Mouse (Mus musculus) kidney, embryonic 15.5 days (tissue): ENCODE measurements around the gene Cfap61. TPM values are rescaled to one million over a fixed set of nuclear protein-coding genes. Genes with fewer than 3 reads are reported as not detected.

Experiments used
- ATAC-seq: fragments of 200-750 bp; cut with Nextera tagmentation; replicated peaks from 2 replicates; pipeline ENCODE4 v1.8.0; 2017; ENCODE audit warnings: moderate TSS enrichment; ENCODE audit not compliant: low FRiP score
- H3K27ac ChIP-seq: fragments of 300-500 bp; sonication (generic); 2 replicates; pipeline ENCODE4 v1.5.1; 2015; ENCODE audit warnings: mild to moderate bottlenecking, inconsistent platforms
- H3K27me3 ChIP-seq: fragments of 300-500 bp; sonication (generic); 2 replicates; pipeline ENCODE4 v1.6.1; 2015; ENCODE audit warnings: inconsistent platforms
- H3K36me3 ChIP-seq: fragments of 300-500 bp; sonication (generic); 2 replicates; pipeline ENCODE4 v1.6.1; 2015; ENCODE audit warnings: inconsistent platforms
- H3K4me1 ChIP-seq: fragments of 300-500 bp; sonication (generic); 2 replicates; pipeline ENCODE4 v1.6.1; 2015; ENCODE audit warnings: inconsistent platforms
- H3K4me2 ChIP-seq: fragments of 300-500 bp; sonication (generic); 2 replicates; pipeline ENCODE4 v1.6.1; 2015; ENCODE audit warnings: moderate library complexity, mild to moderate bottlenecking, inconsistent platforms
- H3K4me3 ChIP-seq: fragments of 300-500 bp; sonication (generic); replicated peaks from 2 replicates; pipeline ENCODE4 v1.5.1; 2015; ENCODE audit warnings: mild to moderate bottlenecking, inconsistent platforms
- H3K9ac ChIP-seq: fragments of 300-500 bp; sonication (generic); 2 replicates; pipeline ENCODE4 v1.6.1; 2015; ENCODE audit warnings: mild to moderate bottlenecking, inconsistent platforms
- H3K9me3 ChIP-seq: fragments of 300-500 bp; sonication (generic); replicated peaks from 2 replicates; pipeline ENCODE4 v1.6.1; 2016; ENCODE audit warnings: inconsistent platforms
- polyA plus RNA-seq: library from polyadenylated mRNA; unstranded; fragments of >200 nt; fragmentation: Nextera tagmentation; extraction: Ambion mirVana; gene quantifications from 2 replicates; pipeline ENCODE4 v1.2.1, GENCODE M21; 2015

Gene Cfap61
- polyA plus RNA-seq, 1 experiment from 2014 or later: 3.1 TPM

DNA sequence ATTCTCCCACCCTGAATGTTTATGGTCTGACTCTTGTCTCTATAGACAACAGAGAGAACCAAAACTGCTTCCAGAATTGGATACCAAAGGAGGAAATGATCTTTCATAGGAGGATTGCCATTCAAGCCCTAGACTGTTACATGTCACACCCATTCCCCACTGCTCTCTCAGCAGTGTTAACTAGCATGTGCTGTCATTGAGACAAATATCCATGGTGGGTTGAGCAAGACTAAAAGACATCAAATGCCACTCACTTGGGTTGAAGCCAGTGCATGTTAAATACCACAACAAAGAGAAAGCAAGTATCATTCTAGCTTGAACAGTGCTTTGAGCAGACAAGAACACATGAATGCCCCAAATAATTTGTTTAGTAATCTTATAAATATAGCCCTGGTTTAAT, 328.4 kb downstream of the Cfap61 start:
- Histone ChIP-seq H3K9ac (no peak overlapping the region), H3K36me3 (no peaks in the 10 kb centered on the region), H3K27me3 (no peaks in the 10 kb centered on the region), H3K4me2 (no peak overlapping the region), H3K4me3 (no peak overlapping the region), H3K4me1 (peaks cover 3% of the 10 kb centered on the region; the same call in 1 of the 2 replicates), H3K9me3 (no peaks in the 10 kb centered on the region), H3K27ac (no peak overlapping the region)
- ATAC-seq: no peak

Other genes with a start within 250 kb of the Cfap61 start
- 163 and 184 TPM in 2 replicates for gene Naa20, start 32.7 kb upstream of the Cfap61 start, polyA plus RNA-seq
- 27.6 and 29.9 TPM in 2 replicates for gene Crnkl1, start 230 bp downstream of the Cfap61 start, polyA plus RNA-seq